Mouse (Mus musculus) heart, embryonic 13.5 days (tissue): ENCODE measurements around the gene Rpusd3. TPM values are rescaled to one million over a fixed set of nuclear protein-coding genes. Genes with fewer than 3 reads are reported as not detected.

Experiments used
- ATAC-seq: fragments of 200-750 bp; cut with Nextera tagmentation; 2 replicates; pipeline ENCODE4 v1.8.0; 2017; ENCODE audit warnings: moderate TSS enrichment; ENCODE audit not compliant: insufficient number of reproducible peaks, low FRiP score, low TSS enrichment; ENCODE audit errors: extremely low read depth
- H3K27ac ChIP-seq: fragments of 300-500 bp; sonication (generic); replicated peaks from 2 replicates; pipeline ENCODE4 v1.5.1; 2015; ENCODE audit warnings: moderate library complexity, mild to moderate bottlenecking, inconsistent platforms
- H3K27me3 ChIP-seq: fragments of 300-500 bp; sonication (generic); replicated peaks from 2 replicates; pipeline ENCODE4 v1.6.1; 2015; ENCODE audit warnings: mild to moderate bottlenecking, inconsistent platforms
- H3K36me3 ChIP-seq: fragments of 300-500 bp; sonication (generic); 2 replicates; pipeline ENCODE4 v1.6.1; 2015; ENCODE audit warnings: mild to moderate bottlenecking, inconsistent platforms
- H3K4me1 ChIP-seq: fragments of 300-500 bp; sonication (generic); 2 replicates; pipeline ENCODE4 v1.6.1; 2015; ENCODE audit warnings: inconsistent platforms
- H3K4me2 ChIP-seq: fragments of 300-500 bp; sonication (generic); 2 replicates; pipeline ENCODE4 v1.6.1; 2015; ENCODE audit warnings: inconsistent platforms, mild to moderate bottlenecking, moderate library complexity
- H3K4me3 ChIP-seq: fragments of 300-500 bp; sonication (generic); 2 replicates; pipeline ENCODE4 v1.5.1; 2015; ENCODE audit warnings: moderate library complexity, mild to moderate bottlenecking, inconsistent platforms
- H3K9ac ChIP-seq: fragments of 300-500 bp; sonication (generic); 2 replicates; pipeline ENCODE4 v1.6.1; 2015; ENCODE audit warnings: inconsistent platforms, mild to moderate bottlenecking, moderate library complexity
- H3K9me3 ChIP-seq: fragments of 300-500 bp; sonication (generic); 2 replicates; pipeline ENCODE4 v1.6.1; 2016; ENCODE audit warnings: inconsistent platforms
- WGBS: fragments of 180-500 bp; shearing (Covaris S2); methylation state at CpG from one replicate; pipeline ENCODE4 v1.1.7; 2015; ENCODE audit warnings: mixed read lengths; 5-methylcytosine and 5-hydroxymethylcytosine counted together
- polyA plus RNA-seq: library from polyadenylated mRNA; unstranded; fragments of >200 nt; fragmentation: Nextera tagmentation; extraction: Ambion mirVana; gene quantifications from 2 replicates; pipeline ENCODE4 v1.2.1, GENCODE M21; 2015

Rpusd3 gene
- 13.6 and 17.9 TPM in 2 replicates for polyA plus RNA-seq

GRCm38 (mm10) chr6:113419199-113419587 is at the start of gene Rpusd3:
Rpusd3 (minus strand) TSS chr6:113419340.
- peak within 1 kb of the TSS; percentile 74 for H3K4me3 ChIP-seq
- peak within 1 kb of the TSS; percentile 77 for H3K4me2 ChIP-seq
- peak within 1 kb of the TSS; percentile 88 for H3K9ac ChIP-seq
- peaks cover 15% of the 10 kb centered on the region for H3K4me1 ChIP-seq
- no peaks in the 10 kb centered on the region for H3K27me3 ChIP-seq
- WGBS = under 1% methylated on average over 25 of the region's 25 CpGs
- peaks cover 24% of the 10 kb centered on the region for H3K36me3 ChIP-seq
- ATAC-seq = peak; percentile 94; the same call in 1 of the 2 replicates
- peak within 1 kb of the TSS; percentile 29 for H3K27ac ChIP-seq
- no peaks in the 10 kb centered on the region for H3K9me3 ChIP-seq

DNA sequence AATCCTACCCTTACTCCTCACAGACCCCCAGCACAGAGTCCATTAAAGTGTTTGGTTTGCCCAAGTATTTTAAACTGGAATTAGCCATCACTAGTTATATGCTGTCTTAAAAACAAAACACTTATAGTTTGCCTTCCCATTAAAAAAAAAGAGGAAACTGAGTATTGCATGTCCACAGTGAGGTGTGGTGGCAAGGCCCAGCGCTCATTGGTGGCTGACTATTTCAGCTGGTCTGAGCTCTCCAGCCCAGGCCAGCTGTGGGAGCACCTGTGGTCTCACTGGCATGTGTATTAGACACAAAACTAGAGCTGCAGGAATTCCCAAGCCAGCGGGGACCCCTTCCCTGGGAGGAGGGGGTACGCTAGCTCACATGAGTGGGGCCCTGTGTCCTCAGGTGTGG is 49.4 kb upstream of the Rpusd3 start:
- H3K9me3 ChIP-seq = no peaks in the 10 kb centered on the region
- no peak overlapping the region; the same call in 1 of the 2 replicates for H3K4me2 ChIP-seq
- ATAC-seq = no peak
- no peak overlapping the region for H3K27ac ChIP-seq
- H3K36me3 ChIP-seq = no peaks in the 10 kb centered on the region
- H3K27me3 ChIP-seq = peaks cover 77% of the 10 kb centered on the region
- no peak overlapping the region for H3K9ac ChIP-seq
- peaks cover 28% of the 10 kb centered on the region for H3K4me1 ChIP-seq
- no peak overlapping the region for H3K4me3 ChIP-seq
- 60% methylated on average over 3 of the region's 3 CpGs for WGBS

DNA sequence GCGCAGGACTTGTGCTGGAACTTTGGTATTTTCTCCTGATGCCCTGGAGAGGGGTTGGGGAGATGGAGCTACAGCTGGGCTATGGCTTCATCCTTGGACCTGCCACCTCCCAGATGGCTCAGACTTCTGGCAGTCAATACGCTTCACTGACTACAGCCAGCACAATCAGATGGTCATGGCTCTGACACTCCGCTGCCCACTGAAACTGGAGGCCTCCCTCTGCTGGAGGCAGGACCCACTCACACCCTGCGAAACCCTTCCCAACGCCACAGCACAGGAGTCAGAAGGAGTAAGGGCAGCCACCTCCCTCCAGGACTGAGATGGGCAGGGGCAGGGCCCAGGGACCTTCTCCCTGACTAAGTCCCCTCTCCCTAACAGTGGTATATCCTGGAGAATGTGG is 46.5 kb upstream of the Rpusd3 start:
- Histone ChIP-seq H3K9me3 (no peaks in the 10 kb centered on the region), H3K4me3 (no peak overlapping the region), H3K4me1 (peaks cover 12% of the 10 kb centered on the region), H3K9ac (no peak overlapping the region), H3K27me3 (peaks cover 58% of the 10 kb centered on the region), H3K27ac (no peak overlapping the region), H3K4me2 (no peak overlapping the region), H3K36me3 (no peaks in the 10 kb centered on the region)
- no peak for ATAC-seq
- 55% methylated on average over 5 of the region's 5 CpGs for WGBS

DNA sequence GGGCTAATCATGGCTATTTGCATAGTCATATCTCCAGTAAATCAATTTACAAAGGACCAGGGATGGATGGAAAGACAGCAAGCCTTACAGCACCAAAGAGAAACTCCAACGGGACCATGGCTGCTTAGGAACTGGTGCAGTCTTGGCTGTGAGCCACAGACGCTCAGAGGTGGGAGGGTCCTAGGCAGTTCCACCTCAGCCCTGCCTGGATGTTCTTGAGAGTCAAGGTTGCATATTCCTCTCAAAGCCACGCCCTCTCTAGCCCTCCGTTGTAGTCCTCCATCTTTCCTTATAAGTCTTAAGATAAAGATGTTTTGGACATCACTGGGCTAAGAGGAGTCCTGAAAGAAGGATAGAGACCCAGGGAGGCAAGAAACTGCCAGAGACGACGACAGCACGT is 44.9 kb upstream of the Rpusd3 start:
- Histone ChIP-seq H3K27me3 (peaks cover 46% of the 10 kb centered on the region), H3K36me3 (no peaks in the 10 kb centered on the region), H3K4me1 (peaks cover 2% of the 10 kb centered on the region), H3K4me3 (no peak overlapping the region), H3K27ac (no peak overlapping the region), H3K9ac (no peak overlapping the region), H3K4me2 (no peak overlapping the region), H3K9me3 (no peaks in the 10 kb centered on the region)
- WGBS = 55% methylated on average over 7 of the region's 7 CpGs
- no peak for ATAC-seq

DNA sequence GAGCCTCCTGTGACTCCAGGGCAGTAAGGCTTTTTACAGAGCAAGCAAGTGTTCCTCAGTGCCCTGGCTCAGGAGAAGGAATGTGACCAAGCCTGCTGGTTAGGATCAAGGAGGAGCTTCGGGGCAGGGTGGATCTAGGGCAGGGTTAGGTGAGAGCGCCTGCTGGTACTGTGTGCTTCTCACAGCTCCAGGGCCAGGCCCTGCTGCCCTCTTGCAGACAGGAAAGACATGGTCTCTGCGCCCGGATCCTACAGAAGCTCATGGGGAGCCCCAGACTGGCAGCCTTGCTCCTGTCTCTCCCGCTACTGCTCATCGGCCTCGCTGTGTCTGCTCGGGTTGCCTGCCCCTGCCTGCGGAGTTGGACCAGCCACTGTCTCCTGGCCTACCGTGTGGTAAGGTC is 39.5 kb upstream of the Rpusd3 start:
- Histone ChIP-seq H3K36me3 (no peaks in the 10 kb centered on the region), H3K4me2 (no peak overlapping the region), H3K9me3 (no peaks in the 10 kb centered on the region), H3K27me3 (peaks cover 13% of the 10 kb centered on the region; the same call in 1 of the 2 replicates), H3K9ac (no peak overlapping the region), H3K4me1 (0 out of 2 replicates have a peak, but pooled peaks cover 6% of the 10 kb centered on the region), H3K4me3 (no peak overlapping the region), H3K27ac (no peak overlapping the region)
- no peak for ATAC-seq
- 49% methylated on average over 10 of the region's 10 CpGs for WGBS

GRCm38 (mm10) chr6:113457952-113458534 is 38.9 kb upstream of the Rpusd3 start, which contains the start of gene Il17re:
Il17re (plus strand) TSS chr6:113458484.
- Histone ChIP-seq H3K27ac (no peak within 1 kb of the TSS), H3K4me3 (no peak within 1 kb of the TSS), H3K4me2 (no peak within 1 kb of the TSS)

GRCm38 (mm10) chr6:113455007-113455406 is 35.9 kb upstream of the Rpusd3 start:
- H3K36me3 ChIP-seq = no peaks in the 10 kb centered on the region
- ATAC-seq = no peak
- H3K27me3 ChIP-seq = peaks cover 10% of the 10 kb centered on the region; the same call in 1 of the 2 replicates
- H3K4me1 ChIP-seq = peaks cover 15% of the 10 kb centered on the region; the same call in 1 of the 2 replicates
- H3K9me3 ChIP-seq = no peaks in the 10 kb centered on the region
- H3K4me2 ChIP-seq = no peak overlapping the region
- no peak overlapping the region for H3K9ac ChIP-seq
- no peak overlapping the region for H3K4me3 ChIP-seq
- no peak overlapping the region for H3K27ac ChIP-seq
- WGBS = 43% methylated on average over 5 of the region's 5 CpGs

More at GRCm38 (mm10) chr6:113457952-113458534, 38.9 kb upstream of the Rpusd3 start, which contains the start of gene Il17re:
- Histone ChIP-seq H3K36me3 (no peaks in the 10 kb centered on the region), H3K9me3 (no peaks in the 10 kb centered on the region), H3K9ac (no peak within 1 kb of the TSS), H3K27me3 (peaks cover 10% of the 10 kb centered on the region; the same call in 1 of the 2 replicates), H3K4me1 (0 out of 2 replicates have a peak, but pooled peaks cover 6% of the 10 kb centered on the region)
- ATAC-seq = no peak
- WGBS = 63% methylated on average over 9 of the region's 10 CpGs

DNA sequence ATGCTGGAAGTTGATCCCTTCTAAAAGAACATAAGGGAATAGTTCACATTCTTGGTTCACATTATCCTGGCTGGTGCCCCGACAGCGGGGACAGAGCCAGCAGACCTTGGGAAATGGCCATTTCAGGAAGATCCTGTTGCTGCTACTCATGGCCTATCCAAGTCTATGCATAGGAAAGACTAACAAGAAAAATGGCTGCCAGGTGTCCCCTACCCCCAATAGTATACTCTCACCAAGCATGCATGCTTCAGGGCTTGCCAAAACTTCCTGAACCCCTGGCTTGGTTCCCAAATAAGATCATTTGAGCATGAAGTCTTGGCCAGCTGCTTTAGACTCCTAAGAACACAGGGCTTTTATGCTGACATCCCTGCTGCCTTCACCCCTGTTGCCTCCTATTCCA is 32.7 kb upstream of the Rpusd3 start:
- no peak overlapping the region for H3K4me3 ChIP-seq
- H3K4me1 ChIP-seq = peaks cover 9% of the 10 kb centered on the region; the same call in 1 of the 2 replicates
- H3K36me3 ChIP-seq = peaks cover 26% of the 10 kb centered on the region
- no peaks in the 10 kb centered on the region for H3K9me3 ChIP-seq
- 55% methylated on average over 2 of the region's 2 CpGs for WGBS
- H3K27ac ChIP-seq = no peak overlapping the region; the same call in 1 of the 2 replicates
- ATAC-seq = no peak
- H3K9ac ChIP-seq = no peak overlapping the region
- no peaks in the 10 kb centered on the region for H3K27me3 ChIP-seq
- no peak overlapping the region for H3K4me2 ChIP-seq

DNA sequence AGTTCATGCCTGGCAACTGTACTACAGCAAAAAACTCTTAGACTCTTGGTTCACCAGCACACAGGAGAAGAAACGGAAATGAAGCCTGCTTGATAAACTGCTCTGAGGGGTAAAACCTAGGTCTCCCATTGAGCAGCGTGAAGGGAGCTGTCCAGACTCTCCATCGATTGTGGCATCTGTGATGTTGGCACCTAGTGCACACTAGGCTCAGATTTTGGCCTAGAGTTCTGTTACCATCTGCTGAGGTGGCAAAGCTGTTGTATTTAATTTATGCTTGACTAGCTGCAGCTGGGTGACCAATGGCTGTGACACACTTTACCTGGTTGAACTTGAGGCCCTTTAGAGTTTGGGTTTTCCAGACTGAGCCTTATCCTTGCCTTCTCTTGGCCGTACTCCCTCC is 28.5 kb upstream of the Rpusd3 start:
- Histone ChIP-seq H3K9me3 (no peaks in the 10 kb centered on the region), H3K27me3 (no peaks in the 10 kb centered on the region), H3K27ac (no peak overlapping the region), H3K4me3 (no peak overlapping the region), H3K4me2 (no peak overlapping the region), H3K9ac (no peak overlapping the region), H3K4me1 (peaks cover 18% of the 10 kb centered on the region), H3K36me3 (peaks cover 43% of the 10 kb centered on the region)
- no peak for ATAC-seq
- 95% methylated on average over 4 of the region's 4 CpGs for WGBS

DNA sequence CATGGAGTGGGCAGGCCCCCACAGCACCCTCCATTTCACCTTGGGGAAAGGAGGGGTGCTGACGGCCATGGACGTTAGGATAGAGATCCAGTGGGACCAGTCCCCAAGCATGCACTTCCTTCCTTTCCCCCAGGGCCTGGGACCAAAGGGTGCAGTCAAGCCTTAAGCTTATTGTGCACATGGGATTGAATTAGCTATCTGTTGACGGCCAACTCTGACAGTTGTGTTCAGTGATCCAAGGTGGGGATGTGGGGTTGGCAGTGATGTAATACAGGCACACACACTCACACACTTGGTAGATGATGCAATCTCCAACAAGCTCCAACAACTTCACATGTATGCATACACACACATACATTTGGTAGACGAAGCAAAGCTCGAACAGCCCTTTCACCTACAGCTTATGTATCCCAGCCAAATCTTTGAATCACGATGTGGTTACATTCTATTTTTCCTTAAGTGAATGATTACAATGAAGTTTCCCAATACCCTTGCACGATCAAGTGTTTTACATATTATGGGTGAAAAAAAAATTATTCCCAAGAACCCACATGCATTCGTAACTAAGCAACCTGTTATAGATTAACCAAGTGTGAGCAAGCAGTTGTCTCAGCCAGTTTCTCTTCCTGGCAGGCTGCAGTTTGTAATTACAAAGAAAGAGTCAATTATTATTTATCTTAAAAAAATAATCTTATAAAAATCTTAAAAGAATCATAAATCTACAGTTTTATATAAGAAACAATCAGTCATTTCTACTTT is 25.2 kb upstream of the Rpusd3 start:
- ATAC-seq = no peak
- Histone ChIP-seq H3K4me2 (no peak overlapping the region), H3K9me3 (no peaks in the 10 kb centered on the region), H3K4me3 (no peak overlapping the region), H3K9ac (no peak overlapping the region), H3K4me1 (peaks cover 9% of the 10 kb centered on the region), H3K27me3 (0 out of 2 replicates have a peak, but pooled peaks cover 4% of the 10 kb centered on the region), H3K36me3 (peaks cover 40% of the 10 kb centered on the region), H3K27ac (no peak overlapping the region)
- WGBS = 79% methylated on average over 8 of the region's 8 CpGs

- Histone ChIP-seq H3K9ac (peak overlapping the region; percentile 95), H3K27me3 (0 out of 2 replicates have a peak, but pooled peaks cover 4% of the 10 kb centered on the region), H3K4me2 (peak overlapping the region; percentile 96), H3K4me1 (peaks cover 9% of the 10 kb centered on the region), H3K9me3 (no peaks in the 10 kb centered on the region), H3K4me3 (peak overlapping the region; percentile 97), H3K36me3 (peaks cover 29% of the 10 kb centered on the region), H3K27ac (peak overlapping the region; percentile 70; the same call in 1 of the 2 replicates)
- WGBS = 43% methylated on average over 12 of the region's 12 CpGs
- ATAC-seq = no peak
Measured at GRCm38 (mm10) chr6:113443091-113443490, 24.0 kb upstream of the Rpusd3 start.
